Mouse (Mus musculus) thymus, adult 2 months (tissue): ENCODE data around the gene Oprm1. TPM values are rescaled to one million over a fixed set of nuclear protein-coding genes. Genes with fewer than 3 reads are reported as not detected.

Experiments used
- DNase-seq: peaks from one replicate; pipeline ENCODE4 v3.0.0; 2021
- H3K27ac ChIP-seq: fragments of 200-500 bp; 2 replicates; pipeline ENCODE4 v1.5.1; 2012; ENCODE audit warnings: low read length, control low read depth; ENCODE audit not compliant: control insufficient read depth, insufficient read depth
- H3K27me3 ChIP-seq: fragments of 200-500 bp; 2 replicates; pipeline ENCODE4 v1.6.1; 2012; ENCODE audit warnings: mild to moderate bottlenecking, low read length, moderate library complexity, mixed read lengths; ENCODE audit not compliant: control insufficient read depth, insufficient read depth
- H3K36me3 ChIP-seq: fragments of 200-500 bp; 2 replicates; pipeline ENCODE4 v1.6.1; 2012; ENCODE audit warnings: mild to moderate bottlenecking, low read length, moderate library complexity; ENCODE audit not compliant: control insufficient read depth, insufficient read depth
- H3K4me1 ChIP-seq: fragments of 200-500 bp; replicated peaks from 2 replicates; pipeline ENCODE4 v1.6.1; 2012; ENCODE audit warnings: low read length; ENCODE audit not compliant: control insufficient read depth, insufficient read depth
- H3K4me3 ChIP-seq: fragments of 200-500 bp; 2 replicates; pipeline ENCODE4 v1.5.1; 2012; ENCODE audit warnings: mild to moderate bottlenecking, low read length, control low read depth, moderate library complexity; ENCODE audit not compliant: control insufficient read depth, insufficient read depth
- CTCF ChIP-seq: fragments of 200-500 bp; IDR thresholded peaks from 2 replicates; pipeline ENCODE4 v1.5.1; 2012; ENCODE audit warnings: mild to moderate bottlenecking, control low read depth, low read length, moderate library complexity, borderline replicate concordance; ENCODE audit not compliant: control insufficient read depth, poor library complexity, insufficient read depth; ENCODE audit errors: extremely low read depth
- POLR2A ChIP-seq: fragments of 200-500 bp; IDR thresholded peaks from 2 replicates; pipeline ENCODE4 v1.6.1; 2012; ENCODE audit warnings: mild to moderate bottlenecking, low read length, control low read depth, moderate library complexity; ENCODE audit not compliant: control insufficient read depth, poor library complexity, insufficient read depth; ENCODE audit errors: extremely low read depth
- WGBS: fragments of 180-500 bp; shearing (Covaris S2); methylation state at CpG from one replicate; pipeline ENCODE4 v1.1.7; 2018; 5-methylcytosine and 5-hydroxymethylcytosine counted together
- polyA plus RNA-seq: library from polyadenylated mRNA; depleted of rRNA; stranded (reverse); fragments of >200 nt; gene quantifications from 2 replicates; pipeline ENCODE4 v1.2.3, GENCODE M21; 2012

The Oprm1 gene
- polyA plus RNA-seq, 1 experiment: not detected

DNA sequence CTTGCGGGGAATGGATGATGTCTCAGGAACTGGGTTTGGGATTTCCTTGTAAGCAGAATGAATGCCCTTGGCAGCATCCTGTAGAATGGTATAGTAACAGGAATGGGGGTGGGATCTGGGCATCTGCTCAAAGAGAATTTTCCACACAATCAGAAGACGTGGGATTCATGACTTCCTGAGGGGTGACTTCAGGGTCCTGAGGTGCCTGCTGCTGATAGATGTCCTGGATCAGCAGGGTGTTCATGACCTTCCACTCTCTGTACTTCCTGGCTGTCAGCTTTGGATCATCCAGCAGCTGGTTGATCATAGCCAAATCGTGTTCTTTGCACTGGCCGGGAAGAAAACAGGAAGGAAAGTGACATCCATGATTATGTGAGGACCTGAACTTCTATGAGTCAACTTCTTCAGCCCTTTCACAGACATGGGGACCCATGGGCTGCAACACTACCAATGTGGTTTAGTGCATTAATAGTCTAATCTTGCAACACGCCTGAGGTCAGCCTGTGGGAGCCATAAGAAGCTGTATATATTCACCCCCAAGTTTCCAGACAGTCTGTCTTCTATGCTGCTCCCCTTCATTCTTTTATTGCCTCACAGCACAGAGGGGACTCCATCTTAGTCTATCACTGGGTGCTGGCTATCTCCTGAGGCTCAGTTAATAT is 132.2 kb downstream of the Oprm1 start:
- H3K27ac ChIP-seq: no peak overlapping the region
- H3K4me3 ChIP-seq: no peak overlapping the region
- 92% methylated on average over 5 of the region's 5 CpGs for WGBS
- no peaks in the 10 kb centered on the region for H3K27me3 ChIP-seq
- DNase-seq: no peak
- no peaks in the 10 kb centered on the region for H3K4me1 ChIP-seq
- H3K36me3 ChIP-seq: no peaks in the 10 kb centered on the region
- TF ChIP-seq CTCF (no peak), POLR2A (no peak)

DNA sequence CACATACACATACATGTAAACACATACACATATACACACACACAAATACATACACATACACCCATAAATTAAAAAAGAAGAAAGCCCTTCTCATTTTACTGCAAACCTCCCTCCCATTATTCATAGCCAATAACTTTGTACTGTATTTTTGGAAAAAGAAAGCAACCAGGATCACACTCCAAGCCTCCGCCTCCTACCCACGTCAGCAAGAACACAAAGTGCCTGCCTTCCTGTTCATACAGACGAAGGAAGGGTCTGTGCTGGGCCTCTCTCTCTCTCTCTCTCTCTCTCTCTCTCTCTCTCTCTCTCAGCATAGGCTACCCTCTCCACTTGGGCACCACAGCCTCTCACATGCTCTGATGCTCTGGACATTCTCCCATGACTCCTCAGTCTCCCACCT is 137.5 kb downstream of the Oprm1 start:
- H3K4me3 ChIP-seq: no peak overlapping the region
- TF ChIP-seq POLR2A (no peak), CTCF (no peak)
- H3K27me3 ChIP-seq: no peaks in the 10 kb centered on the region
- 76% methylated on average over 3 of the region's 3 CpGs for WGBS
- no peak for DNase-seq
- H3K36me3 ChIP-seq: no peaks in the 10 kb centered on the region
- H3K4me1 ChIP-seq: no peaks in the 10 kb centered on the region
- no peak overlapping the region for H3K27ac ChIP-seq

- WGBS: 94% methylated on average over 3 of the region's 3 CpGs
- H3K4me1 ChIP-seq: no peaks in the 10 kb centered on the region
- TF ChIP-seq CTCF (no peak), POLR2A (no peak)
- no peak overlapping the region for H3K4me3 ChIP-seq
- no peak overlapping the region for H3K27ac ChIP-seq
- no peaks in the 10 kb centered on the region for H3K27me3 ChIP-seq
- DNase-seq: no peak
- no peaks in the 10 kb centered on the region for H3K36me3 ChIP-seq
Observed at GRCm38 (mm10) chr10:6896659-6897303, 138.5 kb downstream of the Oprm1 start.

DNA sequence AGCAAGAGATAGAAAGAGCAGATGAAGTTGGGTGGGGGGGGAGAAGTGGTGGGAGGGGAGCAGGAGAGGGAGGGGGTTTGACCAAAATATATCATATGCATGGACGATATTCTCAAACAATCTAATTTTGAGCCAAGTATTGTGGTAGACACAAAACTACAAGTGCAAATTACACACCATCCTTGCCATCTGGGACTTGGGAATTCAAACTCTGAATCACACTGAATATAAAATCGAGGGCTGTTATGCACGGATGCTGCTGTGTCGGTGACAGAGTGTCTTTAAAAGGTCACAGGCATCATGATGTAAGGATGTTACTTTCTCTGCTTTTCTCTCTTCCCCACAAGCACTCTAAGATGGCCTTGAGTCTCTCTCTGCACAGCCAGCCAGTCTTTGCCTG is 141.8 kb downstream of the Oprm1 start:
- 97% methylated on average over 4 of the region's 4 CpGs for WGBS
- Histone ChIP-seq H3K36me3 (no peaks in the 10 kb centered on the region), H3K4me3 (no peak overlapping the region), H3K4me1 (no peaks in the 10 kb centered on the region), H3K27ac (no peak overlapping the region), H3K27me3 (no peaks in the 10 kb centered on the region)
- TF ChIP-seq POLR2A: no peak
- TF ChIP-seq CTCF: no peak
- DNase-seq: no peak

DNA sequence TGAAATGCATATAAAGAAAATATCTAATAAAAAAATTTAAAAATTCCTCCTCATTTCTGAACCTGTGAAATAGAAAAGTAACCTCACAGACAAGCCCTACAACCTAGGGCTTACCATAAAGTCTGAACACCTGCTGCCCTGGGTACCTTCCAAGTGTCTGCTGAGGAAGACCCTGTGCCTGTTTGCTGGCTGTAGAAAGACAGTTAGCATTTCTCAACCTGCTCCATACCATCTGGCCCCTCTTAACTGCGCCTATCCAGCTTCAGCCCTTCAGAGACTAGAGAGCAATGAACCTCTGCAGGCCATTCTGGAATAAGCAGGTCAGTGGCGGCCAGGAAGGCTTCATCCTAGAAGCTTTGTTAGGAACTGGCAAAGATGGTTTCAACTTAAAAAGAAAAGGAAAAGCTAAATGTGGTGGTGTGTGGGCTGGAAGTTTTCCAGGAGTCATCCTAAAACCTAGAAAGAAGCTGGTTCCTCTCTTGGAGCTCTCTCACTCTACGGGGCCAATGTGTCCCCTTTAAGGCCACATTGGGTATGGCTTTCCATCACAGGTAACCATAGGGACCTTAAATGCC is 143.6 kb downstream of the Oprm1 start:
- Histone ChIP-seq H3K36me3 (no peaks in the 10 kb centered on the region), H3K4me3 (no peak overlapping the region), H3K4me1 (no peaks in the 10 kb centered on the region), H3K27me3 (no peaks in the 10 kb centered on the region), H3K27ac (no peak overlapping the region)
- 96% methylated on average over 3 of the region's 3 CpGs for WGBS
- TF ChIP-seq POLR2A (no peak), CTCF (no peak)
- no peak for DNase-seq

DNA sequence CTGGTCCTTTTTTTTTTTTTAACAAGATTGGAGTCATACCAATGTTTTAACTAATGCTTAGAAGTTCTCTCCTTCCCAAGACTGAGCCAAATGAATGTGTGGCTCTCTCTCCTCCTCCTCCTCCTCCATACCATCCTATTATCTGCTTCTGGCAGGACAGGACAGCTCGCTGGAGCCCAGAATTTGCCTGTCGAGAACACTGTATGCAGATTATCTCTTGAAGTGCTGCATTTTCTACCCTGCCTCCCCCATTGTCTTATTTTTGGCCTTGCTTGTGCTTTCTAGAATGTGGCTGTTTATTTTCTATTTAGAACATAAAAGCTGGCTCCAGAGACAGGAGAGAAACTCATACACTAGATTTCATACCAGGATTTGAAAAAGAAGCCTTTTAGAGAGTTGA is 151.5 kb downstream of the Oprm1 start:
- H3K36me3 ChIP-seq: no peaks in the 10 kb centered on the region
- DNase-seq: no peak
- H3K27me3 ChIP-seq: no peaks in the 10 kb centered on the region
- H3K4me3 ChIP-seq: no peak overlapping the region
- WGBS: 93% methylated on average over 2 of the region's 2 CpGs
- no peak overlapping the region for H3K27ac ChIP-seq
- no peaks in the 10 kb centered on the region for H3K4me1 ChIP-seq
- TF ChIP-seq POLR2A: no peak
- TF ChIP-seq CTCF: no peak

- Histone ChIP-seq H3K27me3 (no peaks in the 10 kb centered on the region), H3K36me3 (no peaks in the 10 kb centered on the region; the same call in 1 of the 2 replicates), H3K4me3 (no peak overlapping the region), H3K27ac (no peak overlapping the region), H3K4me1 (no peaks in the 10 kb centered on the region)
- WGBS: 85% methylated on average over 1 of the region's 1 CpGs
- no peak for DNase-seq
- TF ChIP-seq POLR2A (no peak), CTCF (no peak)
Observed at GRCm38 (mm10) chr10:6915991-6916390, 157.7 kb downstream of the Oprm1 start.
